Mouse (Mus musculus) granulocyte monocyte progenitor cell, adult 5-6 weeks (primary cell): ENCODE measurements around the gene Syndig1l. TPM values are rescaled to one million over a fixed set of nuclear protein-coding genes. Genes with fewer than 3 reads are reported as not detected.

ENCODE experiments used
- ATAC-seq: replicated peaks from 2 replicates; pipeline ENCODE4 v1.8.0; 2016; ENCODE audit warnings: mild to moderate bottlenecking, moderate TSS enrichment, inconsistent platforms; ENCODE audit not compliant: poor library complexity, severe bottlenecking
- total RNA-seq, 2 experiments: library from RNA; stranded (forward) in 1 of 2; stranded (reverse) in 1 of 2; fragments of 200-712, 200-1000 nt in 1 of 2; fragments of >200 nt in 1 of 2; fragmentation: Nextera tagmentation in 1 of 2; gene quantifications; 2 replicates each; pipeline ENCODE4 v1.2.3; 2014 to 2017

Syndig1l gene
- total RNA-seq, 2 experiments from 2014 or later: not detected

GRCm38 (mm10) chr12:84676011-84676410 lies 22.6 kb downstream of the Syndig1l start:
- no peak for ATAC-seq

GRCm38 (mm10) chr12:84674666-84675526 lies 23.7 kb downstream of the Syndig1l start:
- peak; percentile 71 for ATAC-seq

- ATAC-seq: no peak
These were observed 27.0 kb downstream of the Syndig1l start for GRCm38 (mm10) chr12:84671646-84672045.

- peak; percentile 44; the same call in 1 of the 2 replicates for ATAC-seq
These were observed 28.1 kb downstream of the Syndig1l start for GRCm38 (mm10) chr12:84670555-84670954.

- ATAC-seq: peak; percentile 59
These were observed 44.7 kb downstream of the Syndig1l start for GRCm38 (mm10) chr12:84653912-84654311.

- ATAC-seq: no peak
These were observed 48.4 kb downstream of the Syndig1l start for GRCm38 (mm10) chr12:84650234-84650633.

- peak; percentile 20; the same call in 1 of the 2 replicates for ATAC-seq
These were observed 58.0 kb downstream of the Syndig1l start, which contains the start of gene Vrtn for GRCm38 (mm10) chr12:84640654-84641053. Gene Vrtn, plus strand, starts transcription at chr12:84641019.

GRCm38 (mm10) chr12:84640253-84640652 lies 58.4 kb downstream of the Syndig1l start:
- no peak for ATAC-seq

- ATAC-seq: no peak
These were observed 66.8 kb downstream of the Syndig1l start for GRCm38 (mm10) chr12:84631867-84632266.

Other genes starting within 250 kb of the Syndig1l start
- 10.4 and 13.2 TPM in 2 replicates for gene Aldh6a1, start 247.8 kb downstream of the Syndig1l start, total RNA-seq (2014; fragmentation: Nextera tagmentation)
- gene Aldh6a1, start 247.8 kb downstream of the Syndig1l start, total RNA-seq (2017): 8.0 and 10.9 TPM in 2 replicates
- 13.3 and 19.3 TPM in 2 replicates for gene Lin52, start 247.4 kb downstream of the Syndig1l start, total RNA-seq (2014; fragmentation: Nextera tagmentation)
- 11.1 and 24.3 TPM in 2 replicates for gene Lin52, start 247.4 kb downstream of the Syndig1l start, total RNA-seq (2017)
- not detected in 2 replicates for gene Vsx2, start 129.1 kb downstream of the Syndig1l start, total RNA-seq (2014; fragmentation: Nextera tagmentation)
- gene Vsx2, start 129.1 kb downstream of the Syndig1l start, total RNA-seq (2017): not detected in 2 replicates
- gene Abcd4, start 81.4 kb downstream of the Syndig1l start, total RNA-seq (2014; fragmentation: Nextera tagmentation): 6.9 and 12.3 TPM in 2 replicates
- gene Abcd4, start 81.4 kb downstream of the Syndig1l start, total RNA-seq (2017): 2.9 and 3.6 TPM in 2 replicates
- gene Vrtn, start 57.8 kb downstream of the Syndig1l start, total RNA-seq (2014; fragmentation: Nextera tagmentation): not detected in 2 replicates
- gene Vrtn, start 57.8 kb downstream of the Syndig1l start, total RNA-seq (2017): not detected in 2 replicates
- gene Npc2, start 74.3 kb upstream of the Syndig1l start, total RNA-seq (2014; fragmentation: Nextera tagmentation): 127 and 145 TPM in 2 replicates
- gene Npc2, start 74.3 kb upstream of the Syndig1l start, total RNA-seq (2017): 85.9 and 86.0 TPM in 2 replicates
- 81.7 and 107 TPM in 2 replicates for gene Isca2, start 74.4 kb upstream of the Syndig1l start, total RNA-seq (2014; fragmentation: Nextera tagmentation)
- gene Isca2, start 74.4 kb upstream of the Syndig1l start, total RNA-seq (2017): 58.6 and 66.2 TPM in 2 replicates
- not detected in 2 replicates for gene Ltbp2, start 177.7 kb upstream of the Syndig1l start, total RNA-seq (2014; fragmentation: Nextera tagmentation)
- gene Ltbp2, start 177.7 kb upstream of the Syndig1l start, total RNA-seq (2017): not detected in 2 replicates